Mouse (Mus musculus) mature B cell (primary cell): Measurements from ENCODE around the gene Ost4.

Experiments
- in situ Hi-C: fragments of 300-500 bp; cut with MboI; formaldehyde crosslinking; loops from 2 replicates; pipeline ENCODE4 v1.14.3; 2019

Gene Ost4

DNA sequence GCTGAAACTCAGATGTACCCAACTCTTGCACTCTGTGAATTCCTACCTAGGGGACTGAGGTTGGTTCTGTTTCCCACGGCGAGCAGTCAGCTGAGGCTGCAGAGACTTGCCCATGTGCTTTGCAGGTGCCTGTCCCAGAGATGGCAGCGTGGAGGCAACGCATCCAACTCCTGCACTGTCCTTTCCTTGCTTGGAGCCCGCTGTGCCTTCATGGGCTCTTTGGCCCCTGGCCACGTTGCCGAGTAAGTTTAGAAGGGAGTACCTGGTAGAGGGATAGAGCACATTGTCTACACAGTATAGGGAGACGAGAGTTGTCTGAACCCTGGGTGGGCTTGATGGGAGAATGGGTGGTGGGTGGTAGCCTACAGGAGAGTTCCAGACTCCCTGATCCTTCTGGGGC is 17.0 kb upstream of the Ost4 start:
- in situ Hi-C loops: no loop called here

DNA sequence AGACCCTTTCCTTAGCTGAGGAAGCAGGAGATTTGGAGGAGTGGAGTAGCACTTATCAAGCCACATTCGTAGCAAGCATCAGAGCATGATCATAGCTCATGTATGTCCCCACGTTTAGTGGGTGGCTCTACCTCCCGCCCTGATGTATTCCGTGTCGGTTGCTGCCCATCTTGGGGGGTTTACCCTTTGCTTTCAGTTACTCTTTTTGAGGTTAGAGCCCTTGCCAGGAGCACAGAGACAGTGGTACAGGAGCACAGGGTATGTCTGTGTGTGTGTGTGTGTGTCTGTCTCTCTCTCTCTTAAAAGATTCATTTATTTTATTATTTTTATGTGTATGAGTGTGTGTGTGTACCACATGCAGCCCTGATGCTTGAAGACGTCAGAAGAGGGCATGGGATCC is 15.5 kb upstream of the Ost4 start:
- in situ Hi-C loops: no loop called here

DNA sequence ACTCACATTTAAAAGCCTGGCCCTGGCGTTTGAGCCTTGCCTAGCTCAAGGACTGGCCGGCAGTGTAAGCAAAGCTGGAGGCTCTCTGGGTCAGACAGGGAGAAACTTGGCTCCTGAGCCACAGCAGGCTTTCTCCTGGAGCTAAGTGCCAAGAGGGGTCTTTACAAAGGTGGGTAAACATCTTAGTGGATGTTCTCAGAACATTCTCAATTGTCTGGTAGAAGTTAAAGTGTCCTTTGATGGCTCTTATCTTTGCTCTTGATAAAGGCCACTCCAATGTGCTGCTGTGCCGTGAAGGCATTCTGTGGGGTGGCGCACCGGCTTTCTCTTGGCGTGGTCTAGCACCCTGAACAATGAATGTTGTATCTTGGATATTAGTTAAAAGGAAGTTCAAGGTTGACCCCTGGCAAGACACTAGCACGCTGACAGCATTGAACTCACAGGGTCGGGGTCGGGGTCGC is 15.0 kb upstream of the Ost4 start:
- in situ Hi-C loops: no loop called here

GRCm38 (mm10) chr5:30921256-30922033 is 13.9 kb upstream of the Ost4 start, which contains the start of gene Khk:
Gene Khk (plus strand): TSS chr5:30921431.
- in situ Hi-C loops: no loop called here

GRCm38 (mm10) chr5:30920621-30921020 is 13.0 kb upstream of the Ost4 start:
- in situ Hi-C loops: no loop called here

DNA sequence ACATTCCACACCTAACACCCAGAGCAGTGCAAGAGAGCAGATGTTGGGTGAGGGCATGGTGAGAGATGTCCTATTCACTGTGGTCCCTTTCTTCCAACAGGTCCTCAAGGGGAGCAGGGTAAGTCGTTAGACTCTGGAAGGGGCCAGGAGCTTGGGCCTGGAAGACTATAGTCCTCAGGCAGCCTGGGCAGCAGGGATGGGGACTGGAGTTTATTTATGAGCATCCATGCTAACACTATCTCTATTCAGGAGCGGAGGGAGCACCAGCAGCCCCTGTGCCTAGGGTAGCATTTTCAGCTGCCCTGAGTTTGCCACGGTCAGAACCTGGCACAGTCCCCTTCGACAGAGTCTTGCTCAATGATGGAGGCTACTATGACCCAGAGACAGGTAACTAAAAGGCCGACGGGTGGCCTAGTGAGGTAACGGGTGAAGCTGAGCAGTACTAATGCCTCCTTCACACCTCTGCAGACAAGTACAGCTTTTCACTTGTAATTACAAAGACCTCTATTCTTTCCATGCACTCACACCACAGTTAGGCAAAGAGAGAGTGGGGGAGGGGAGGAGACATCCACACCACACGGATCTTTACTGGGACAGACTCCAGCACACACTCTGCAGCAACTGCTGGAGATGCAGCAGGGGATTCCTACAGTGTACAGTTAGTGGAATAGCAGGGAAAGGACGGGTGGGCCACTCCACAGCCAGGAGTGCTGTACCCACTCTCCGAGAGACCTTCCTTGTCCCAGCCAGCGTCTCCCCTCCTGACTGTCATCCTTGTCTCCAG is 12.4 kb upstream of the Ost4 start:
- in situ Hi-C loops: no loop called here

DNA sequence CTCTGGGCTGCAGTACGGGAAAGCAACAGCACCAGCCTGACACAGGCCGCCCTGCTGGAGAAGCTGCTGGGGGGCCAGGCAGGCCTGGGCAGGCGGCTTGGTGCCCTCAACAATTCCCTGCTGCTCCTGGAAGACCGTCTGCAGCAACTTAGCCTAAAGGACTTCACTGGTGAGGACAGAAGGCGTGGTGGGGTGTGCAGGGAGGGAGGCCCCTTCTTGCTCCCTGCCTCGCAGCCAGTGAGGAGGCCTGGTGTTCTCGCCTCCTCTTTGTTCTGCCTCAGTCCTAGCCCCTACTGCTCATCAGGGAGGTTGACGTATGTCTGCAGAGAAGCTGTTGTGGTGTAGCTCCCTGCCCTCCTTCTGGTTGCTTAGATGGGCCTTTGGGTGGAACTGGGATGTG is 11.1 kb upstream of the Ost4 start:
- in situ Hi-C loops: no loop called here

- in situ Hi-C loops: no loop called here
Observed at GRCm38 (mm10) chr5:30917891-30918670, 10.5 kb upstream of the Ost4 start.

GRCm38 (mm10) chr5:30917348-30917747 is 9.8 kb upstream of the Ost4 start:
- in situ Hi-C loops: no loop called here

- in situ Hi-C loops: no loop called here
Observed at GRCm38 (mm10) chr5:30916841-30917240, 9.3 kb upstream of the Ost4 start.

DNA sequence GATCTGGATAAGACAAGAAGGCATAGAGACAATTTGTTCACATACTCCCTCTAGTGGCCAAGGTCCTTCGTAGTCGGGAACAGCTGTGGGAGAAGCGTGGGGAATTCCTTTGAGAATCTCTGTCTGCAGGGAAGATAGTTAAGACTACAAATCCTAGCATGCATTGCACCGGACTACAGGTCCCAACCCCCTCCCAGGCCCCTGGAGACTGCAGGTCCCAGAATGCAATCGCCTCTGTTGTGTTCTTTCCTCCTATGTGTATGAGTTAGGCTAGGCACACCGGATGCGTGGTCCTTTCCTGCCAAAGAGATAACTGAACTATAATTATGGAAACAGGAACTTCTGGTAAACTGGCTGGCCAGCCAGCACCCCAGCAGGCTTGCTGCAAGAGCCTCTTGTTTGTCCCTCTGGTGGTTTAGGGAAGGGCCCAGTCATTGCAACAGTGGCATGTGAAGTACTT is 8.4 kb upstream of the Ost4 start:
- in situ Hi-C loops: no loop called here

- in situ Hi-C loops: no loop called here
Observed at GRCm38 (mm10) chr5:30915456-30915855, 7.9 kb upstream of the Ost4 start.

DNA sequence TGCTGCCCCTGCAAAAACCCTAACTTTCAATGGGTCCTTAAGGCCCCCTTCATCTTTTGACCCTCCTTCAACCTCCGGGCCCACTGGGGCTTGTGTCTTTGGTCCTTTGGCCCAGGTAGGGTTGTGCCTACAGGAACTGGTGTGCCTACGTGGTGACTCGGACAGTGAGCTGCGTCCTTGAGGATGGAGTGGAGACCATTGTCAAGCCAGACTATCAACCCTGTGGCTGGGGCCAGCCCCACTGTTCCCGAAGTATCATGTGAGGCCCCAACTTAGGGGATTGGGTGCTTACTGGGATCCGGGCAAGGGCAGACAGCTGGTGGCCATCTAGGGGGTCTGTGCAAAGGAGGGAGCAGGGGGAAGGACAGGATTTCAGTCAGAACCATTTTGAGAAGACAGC is 7.3 kb upstream of the Ost4 start:
- in situ Hi-C loops: no loop called here

GRCm38 (mm10) chr5:30914101-30914635 is 6.6 kb upstream of the Ost4 start:
- in situ Hi-C loops: no loop called here

DNA sequence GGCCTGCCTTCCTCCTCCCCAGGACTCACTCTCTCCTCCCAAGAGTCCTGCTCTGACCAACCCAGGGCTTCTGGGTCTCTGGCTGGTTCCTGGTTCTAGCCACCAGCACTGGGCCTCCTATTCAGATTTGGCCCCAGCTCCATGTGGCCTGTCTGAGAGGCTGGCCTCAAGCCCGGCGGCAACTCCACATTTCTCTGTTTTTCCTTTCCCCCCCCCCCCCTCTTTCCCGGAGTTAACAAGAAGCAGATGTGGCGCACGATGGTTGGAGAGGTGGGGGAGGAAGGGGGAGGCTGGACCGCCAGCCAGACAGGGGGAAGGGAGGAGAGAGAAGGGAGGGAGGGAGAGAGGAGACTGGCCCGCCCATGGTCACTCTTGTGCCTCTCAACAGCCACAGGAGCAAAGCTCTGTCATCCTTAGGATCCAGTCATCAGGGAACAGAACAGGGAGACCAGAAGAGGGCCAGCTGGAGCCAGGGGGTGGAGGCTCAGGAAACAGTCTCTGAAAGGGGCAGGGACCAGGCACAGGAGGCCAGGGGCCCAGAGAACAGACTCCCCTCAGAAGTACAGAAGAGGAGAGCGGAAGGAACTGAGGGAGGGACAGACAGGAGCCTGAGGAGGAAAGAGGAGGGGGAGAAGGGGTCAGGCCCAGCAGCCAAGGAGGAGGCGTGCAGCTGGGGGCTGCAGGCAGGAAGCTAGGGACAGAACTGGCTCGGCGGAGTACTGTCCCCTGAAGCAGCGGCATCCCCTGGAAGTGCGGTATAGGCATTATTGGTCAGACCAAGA is 5.7 kb upstream of the Ost4 start, which contains the start of gene Emilin1:
Gene Emilin1 (plus strand): TSS at position 343 of the 782 bp plus-strand sequence.
- in situ Hi-C loops: no loop called here

DNA sequence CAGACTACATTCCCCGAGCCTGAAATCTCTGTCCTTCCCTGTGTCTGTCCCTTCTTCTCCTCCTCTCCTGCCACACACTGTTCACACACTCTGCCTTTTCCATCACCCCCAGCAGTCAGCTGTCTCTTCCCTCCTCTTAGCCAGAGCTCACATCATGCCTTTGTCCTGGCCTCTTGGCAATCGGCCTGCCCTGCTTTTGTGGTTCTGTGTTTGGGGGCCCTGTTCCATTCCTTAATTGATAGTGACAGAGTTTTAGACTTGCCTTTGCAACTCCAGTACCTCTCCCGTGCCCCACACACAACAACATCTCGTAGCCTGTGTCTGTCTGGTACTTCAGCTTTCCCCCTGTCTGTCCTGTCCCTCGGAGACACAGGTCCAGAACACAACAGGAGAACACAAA is 4.6 kb upstream of the Ost4 start:
- in situ Hi-C loops: no loop called here

- in situ Hi-C loops: no loop called here
Observed at GRCm38 (mm10) chr5:30910481-30910880, 2.9 kb upstream of the Ost4 start.

DNA sequence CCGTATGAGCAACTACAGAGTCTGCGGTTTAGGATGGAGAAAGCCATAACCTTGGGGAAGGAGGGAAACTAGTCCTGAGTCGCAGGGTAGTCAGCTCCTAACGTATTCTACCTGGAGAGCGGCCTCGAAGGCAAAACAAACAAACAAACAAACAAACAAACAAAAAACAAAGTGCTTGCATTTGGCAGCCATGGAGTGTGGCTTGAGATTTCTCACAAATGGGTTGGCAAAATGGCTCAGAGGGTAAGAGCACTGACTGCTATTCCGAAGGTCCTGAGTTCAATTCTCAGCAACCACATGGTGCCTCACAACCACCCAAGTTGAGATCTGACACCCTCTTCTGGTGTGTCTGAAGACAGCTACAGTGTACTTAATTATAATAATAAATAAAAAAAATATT is 2.3 kb upstream of the Ost4 start:
- in situ Hi-C loops: no loop called here

GRCm38 (mm10) chr5:30909300-30909659 is 1.7 kb upstream of the Ost4 start:
- in situ Hi-C loops: no loop called here

DNA sequence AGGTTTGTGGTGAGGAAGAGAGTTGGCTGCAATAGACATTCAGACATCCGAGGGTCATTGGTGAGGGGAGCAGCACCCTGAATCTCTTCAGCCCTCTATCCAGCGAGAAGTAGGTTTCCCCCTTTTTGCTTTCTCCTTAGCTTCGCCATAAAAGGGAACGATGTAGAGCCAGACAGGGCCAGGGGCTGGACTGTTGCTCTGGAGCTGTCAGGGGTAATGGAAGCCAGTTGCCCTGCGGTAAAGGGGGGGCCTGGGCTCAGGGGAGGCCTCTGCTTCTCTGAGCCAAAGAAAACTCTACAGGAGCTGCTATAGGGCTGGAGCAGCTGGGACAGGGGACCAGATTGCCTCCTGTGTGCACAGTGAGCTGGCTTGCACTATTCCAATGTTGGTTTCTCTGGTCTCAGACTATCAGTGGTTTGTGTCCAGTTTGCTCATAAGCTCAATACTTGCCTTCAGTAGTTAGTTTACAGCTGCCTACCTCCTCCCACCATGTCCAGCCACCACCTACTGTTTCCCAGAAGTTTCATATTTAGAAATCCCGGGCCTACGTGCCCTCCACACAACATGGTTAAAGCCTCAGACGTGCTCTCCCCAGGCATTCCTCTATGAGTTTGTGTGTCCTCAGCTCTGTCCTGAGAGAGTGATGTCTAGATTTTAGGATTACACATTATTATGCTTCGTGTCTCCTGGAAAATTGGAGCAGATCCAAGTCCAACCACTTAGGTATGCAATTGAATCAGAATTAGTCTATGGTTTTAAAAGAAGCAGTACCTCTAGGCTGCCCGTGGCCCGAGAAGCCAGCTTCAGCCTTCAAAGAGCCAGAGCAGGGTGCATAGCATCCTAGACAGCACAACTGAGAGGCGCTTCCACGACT is 1.1 kb upstream of the Ost4 start:
- in situ Hi-C loops: no loop called here
